Mouse (Mus musculus) heart, embryonic 13.5 days (tissue): Measurements from ENCODE around the gene Dcaf11. TPM values are rescaled to one million over a fixed set of nuclear protein-coding genes. Genes with fewer than 3 reads are reported as not detected.

Source experiments
- polyA plus RNA-seq: library from polyadenylated mRNA; unstranded; fragments of >200 nt; fragmentation: Nextera tagmentation; extraction: Ambion mirVana; gene quantifications from 2 replicates; pipeline ENCODE4 v1.2.1, GENCODE M21; 2015

Gene Dcaf11
- polyA plus RNA-seq, 1 experiment from 2014 or later, result 60.0 TPM

Other genes starting within 250 kb of the Dcaf11 start
- 64.7 and 68.9 TPM in 2 replicates for gene Dhrs4, start 81.2 kb upstream of the Dcaf11 start, polyA plus RNA-seq
- gene Carmil3, start 69.4 kb upstream of the Dcaf11 start, polyA plus RNA-seq, result 1.9 TPM in 2 replicates
- 0.43 and 0.47 TPM in 2 replicates for gene Cpne6, start 49.6 kb upstream of the Dcaf11 start, polyA plus RNA-seq
- not detected in 2 replicates for gene Nrl, start 35.0 kb upstream of the Dcaf11 start, polyA plus RNA-seq
- gene Pck2, start 19.7 kb upstream of the Dcaf11 start, polyA plus RNA-seq, result 40.9 and 43.9 TPM in 2 replicates
- gene A730061H03Rik, start 400 bp downstream of the Dcaf11 start, polyA plus RNA-seq, result 0.56 and 1.3 TPM in 2 replicates
- gene Fitm1, start 15.6 kb downstream of the Dcaf11 start, polyA plus RNA-seq, result 100 and 109 TPM in 2 replicates
- 212 and 219 TPM in 2 replicates for gene Psme1, start 18.1 kb downstream of the Dcaf11 start, polyA plus RNA-seq
- 14.8 and 19.1 TPM in 2 replicates for gene Emc9, start 25.3 kb downstream of the Dcaf11 start, polyA plus RNA-seq
- gene Psme2, start 31.1 kb downstream of the Dcaf11 start, polyA plus RNA-seq, result 191 and 205 TPM in 2 replicates
- 12.5 and 15.2 TPM in 2 replicates for gene Rnf31, start 31.7 kb downstream of the Dcaf11 start, polyA plus RNA-seq
- 9.7 and 10.1 TPM in 2 replicates for gene Irf9, start 43.6 kb downstream of the Dcaf11 start, polyA plus RNA-seq
- 13.4 and 15.1 TPM in 2 replicates for gene Rec8, start 58.0 kb downstream of the Dcaf11 start, polyA plus RNA-seq
- gene Ipo4, start 76.0 kb downstream of the Dcaf11 start, polyA plus RNA-seq, result 64.8 and 67.1 TPM in 2 replicates
- 1.4 and 1.6 TPM in 2 replicates for gene Gm49378, start 77.9 kb downstream of the Dcaf11 start, polyA plus RNA-seq
- gene Tm9sf1, start 83.8 kb downstream of the Dcaf11 start, polyA plus RNA-seq, result 77.8 and 81.5 TPM in 2 replicates
- 0.43 and 0.53 TPM in 2 replicates for gene Tssk4, start 90.2 kb downstream of the Dcaf11 start, polyA plus RNA-seq
- gene Mdp1, start 100.5 kb downstream of the Dcaf11 start, polyA plus RNA-seq, result 74.3 and 83.3 TPM in 2 replicates
- 39.3 and 47.4 TPM in 2 replicates for gene Gmpr2, start 111.9 kb downstream of the Dcaf11 start, polyA plus RNA-seq
- 471 and 507 TPM in 2 replicates for gene Nedd8, start 112.1 kb downstream of the Dcaf11 start, polyA plus RNA-seq
- gene Tinf2, start 121.8 kb downstream of the Dcaf11 start, polyA plus RNA-seq, result 30.9 and 32.1 TPM in 2 replicates
- 0.23 and 0.25 TPM in 2 replicates for gene Tgm1, start 153.9 kb downstream of the Dcaf11 start, polyA plus RNA-seq
- 22.8 and 23.4 TPM in 2 replicates for gene Rabggta, start 162.3 kb downstream of the Dcaf11 start, polyA plus RNA-seq
- 54.8 and 66.9 TPM in 2 replicates for gene Dhrs1, start 185.7 kb downstream of the Dcaf11 start, polyA plus RNA-seq
- gene Nop9, start 185.7 kb downstream of the Dcaf11 start, polyA plus RNA-seq, result 22.8 and 23.9 TPM in 2 replicates
- 1.2 and 2.1 TPM in 2 replicates for gene Cideb, start 198.5 kb downstream of the Dcaf11 start, polyA plus RNA-seq
- 0.25 and 0.27 TPM in 2 replicates for gene Ltb4r2, start 201.4 kb downstream of the Dcaf11 start, polyA plus RNA-seq
- gene Ltb4r1, start 206.0 kb downstream of the Dcaf11 start, polyA plus RNA-seq, result 0.48 and 0.71 TPM in 2 replicates
- 17.7 TPM in 2 replicates for gene Adcy4, start 224.1 kb downstream of the Dcaf11 start, polyA plus RNA-seq
- gene Ripk3, start 228.9 kb downstream of the Dcaf11 start, polyA plus RNA-seq, result 18.8 and 20.6 TPM in 2 replicates